Mouse (Mus musculus): ENCODE measurements around the gene Sgms2.
"Not testable (repeated sequence)": the region's sequence is repeated elsewhere in the genome, so short reads cannot be mapped to it uniquely, and the experiment has no call there.

Sgms2 gene

GRCm38 (mm10) chr3:131358205-131358604 lies 133.0 kb downstream of the Sgms2 start:
- DNase-seq (ENCODE audit: low spot score in 2 of 2) = no peak

DNA sequence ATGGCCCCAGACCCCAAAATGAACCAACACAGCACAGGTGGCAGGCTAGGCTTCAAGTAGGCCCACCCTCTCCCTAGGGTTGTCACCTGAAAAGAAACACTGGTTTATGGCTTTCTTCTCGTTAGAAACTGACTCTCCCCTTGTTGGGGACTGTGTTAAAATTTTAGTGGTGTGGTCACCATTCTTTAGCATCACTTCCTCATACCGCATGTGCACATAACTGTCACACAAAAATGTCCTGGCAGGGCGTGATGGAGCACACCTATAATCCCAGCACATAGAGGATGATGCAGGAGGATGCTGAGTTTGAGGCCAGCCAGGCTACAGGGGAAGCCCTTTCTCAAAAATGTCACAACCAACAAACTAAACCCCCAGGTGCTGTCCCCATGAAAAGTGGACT lies 133.6 kb downstream of the Sgms2 start:
- no peak for DNase-seq (ENCODE audit: low spot score in 2 of 2)

DNA sequence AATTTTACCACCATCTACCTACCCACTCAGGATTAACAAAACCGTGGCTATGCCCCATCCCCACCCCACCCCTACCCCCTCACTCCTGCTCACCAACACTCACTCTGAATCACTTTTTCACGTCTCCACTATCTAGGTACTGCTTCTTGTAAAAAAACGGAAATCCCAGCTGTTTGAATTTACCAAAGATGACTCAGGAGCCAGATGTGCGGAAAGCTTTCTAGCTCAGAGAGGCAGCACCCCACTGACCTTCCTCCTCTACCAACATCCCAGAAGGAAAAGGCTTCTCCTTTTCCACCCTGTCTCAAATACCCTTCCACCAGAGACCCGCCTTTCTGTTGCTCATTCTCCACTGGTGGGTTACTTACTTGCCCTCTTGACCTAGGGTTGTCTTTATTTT lies 135.2 kb downstream of the Sgms2 start:
- no peak for DNase-seq (ENCODE audit: low spot score in 2 of 2)

GRCm38 (mm10) chr3:131350539-131350938 lies 140.7 kb downstream of the Sgms2 start:
- no peak for DNase-seq (ENCODE audit: low spot score in 2 of 2)

DNA sequence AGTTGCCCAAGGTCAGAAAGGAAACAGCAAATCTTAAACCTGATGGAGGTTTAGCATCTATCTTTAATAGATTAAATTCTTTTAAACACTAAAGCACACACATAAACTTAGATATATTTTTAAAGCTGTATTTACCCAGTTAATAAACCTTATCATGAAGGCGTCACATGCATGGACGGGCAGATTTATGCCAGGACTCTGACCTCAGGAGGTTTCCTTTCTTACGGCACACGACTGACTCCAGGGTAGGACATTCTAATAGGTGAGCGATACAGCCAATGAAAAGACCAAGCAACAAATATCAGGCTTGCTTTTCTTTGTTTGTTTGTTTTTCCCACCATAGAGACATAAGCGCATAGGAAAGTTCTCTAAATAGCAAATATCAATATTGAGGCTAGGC lies 142.2 kb downstream of the Sgms2 start:
- no peak for DNase-seq (ENCODE audit: low spot score in 2 of 2)

GRCm38 (mm10) chr3:131348579-131348950 lies 142.6 kb downstream of the Sgms2 start:
- DNase-seq (ENCODE audit: low spot score in 2 of 2) = no peak

GRCm38 (mm10) chr3:131347831-131348578 lies 143.2 kb downstream of the Sgms2 start:
- peak in 1 of 2 experiments; percentile 16 for DNase-seq (ENCODE audit: low spot score in 2 of 2)

- no peak for DNase-seq (ENCODE audit: low spot score in 2 of 2)
Measured at GRCm38 (mm10) chr3:131345903-131346302, 145.3 kb downstream of the Sgms2 start.

GRCm38 (mm10) chr3:131343311-131343710 lies 147.9 kb downstream of the Sgms2 start:
- DNase-seq (ENCODE audit: low spot score in 2 of 2) = no peak

GRCm38 (mm10) chr3:131340885-131341284 lies 150.3 kb downstream of the Sgms2 start:
- DNase-seq (ENCODE audit: low spot score in 2 of 2) = no peak

DNA sequence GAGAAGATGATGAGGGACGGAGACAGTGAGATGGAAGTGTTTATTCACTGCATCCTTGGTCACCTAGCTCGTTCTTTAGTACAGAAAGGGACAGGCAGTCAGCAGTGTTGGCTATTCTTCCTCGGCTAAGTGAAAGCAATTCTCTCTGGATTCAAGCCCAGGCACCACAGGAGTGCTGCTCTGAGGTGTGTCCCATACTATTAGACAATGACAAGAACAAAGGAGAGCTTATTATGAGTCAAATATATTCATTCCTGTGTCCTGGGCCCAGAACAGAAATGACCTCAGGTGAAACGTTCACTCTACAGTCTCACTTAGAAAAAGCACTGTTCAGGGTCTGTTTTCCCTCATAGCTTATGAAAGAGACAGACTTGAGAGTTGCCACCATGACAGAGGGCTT lies 151.9 kb downstream of the Sgms2 start:
- DNase-seq (ENCODE audit: low spot score in 2 of 2) = no peak

DNA sequence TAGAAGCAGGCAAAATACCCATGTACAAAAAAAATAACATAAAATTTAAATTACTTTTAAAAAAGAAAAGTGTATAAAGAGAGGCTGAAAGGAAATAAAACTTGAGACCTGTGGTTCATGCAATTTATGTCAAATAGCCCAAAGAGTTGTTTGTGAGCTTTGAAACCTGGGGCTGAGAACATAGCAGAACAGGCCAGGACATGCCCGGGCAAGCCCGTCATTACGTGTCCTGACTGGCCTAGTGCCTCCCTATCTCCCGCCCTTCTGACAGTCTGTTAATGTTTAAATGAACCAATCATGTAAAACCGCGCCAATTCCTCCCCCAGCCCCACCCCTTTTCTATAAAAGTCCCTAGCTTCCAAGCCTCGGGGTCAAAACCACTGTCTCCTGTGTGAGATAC lies 153.5 kb downstream of the Sgms2 start:
- not testable (repeated sequence) for DNase-seq (ENCODE audit: low spot score in 2 of 2)

- no peak for DNase-seq (ENCODE audit: low spot score in 2 of 2)
Measured at GRCm38 (mm10) chr3:131336629-131337028, 154.6 kb downstream of the Sgms2 start.

- peak in 1 of 2 experiments; percentile 10 for DNase-seq (ENCODE audit: low spot score in 2 of 2)
Measured at GRCm38 (mm10) chr3:131335117-131335547, 156.1 kb downstream of the Sgms2 start.

DNA sequence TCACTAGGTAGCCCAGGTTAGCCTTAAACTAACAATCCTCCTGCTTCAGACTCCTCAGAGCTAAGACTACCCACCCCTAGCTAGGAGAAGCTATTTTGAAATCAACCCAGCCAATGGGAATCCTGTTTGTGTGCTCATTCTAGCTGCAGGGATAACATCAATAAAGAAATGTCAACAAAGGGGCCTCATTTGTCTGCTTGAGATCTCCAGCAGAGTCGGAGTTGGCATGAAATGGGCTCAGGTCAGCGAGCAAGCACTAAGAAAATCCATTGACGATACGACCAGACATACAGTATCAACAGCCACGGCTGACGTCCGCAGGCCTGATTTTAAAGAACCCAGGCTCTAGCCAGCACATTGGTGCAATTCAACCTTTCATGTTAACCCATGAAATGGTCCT lies 164.0 kb downstream of the Sgms2 start:
- no peak for DNase-seq (ENCODE audit: low spot score in 2 of 2)

DNA sequence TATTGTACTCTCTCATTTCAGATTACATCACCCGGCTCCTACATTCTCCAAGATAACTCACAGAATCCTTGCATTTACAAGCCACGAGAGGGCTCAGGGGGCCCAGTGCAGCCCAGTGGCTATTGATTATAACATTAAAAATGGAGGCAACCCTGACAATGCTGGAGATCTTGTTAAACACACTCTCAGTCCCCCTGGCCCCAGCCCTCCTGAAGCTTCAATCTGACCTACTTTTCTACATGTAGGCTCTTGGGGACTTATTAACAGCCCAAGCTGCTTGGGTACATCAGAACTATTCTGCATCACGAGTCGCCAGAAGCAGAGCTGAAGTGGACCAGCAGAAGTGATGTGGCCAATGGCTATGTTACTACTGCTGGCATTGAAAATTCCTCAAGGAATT lies 164.6 kb downstream of the Sgms2 start:
- DNase-seq (ENCODE audit: low spot score in 2 of 2) = no peak

DNA sequence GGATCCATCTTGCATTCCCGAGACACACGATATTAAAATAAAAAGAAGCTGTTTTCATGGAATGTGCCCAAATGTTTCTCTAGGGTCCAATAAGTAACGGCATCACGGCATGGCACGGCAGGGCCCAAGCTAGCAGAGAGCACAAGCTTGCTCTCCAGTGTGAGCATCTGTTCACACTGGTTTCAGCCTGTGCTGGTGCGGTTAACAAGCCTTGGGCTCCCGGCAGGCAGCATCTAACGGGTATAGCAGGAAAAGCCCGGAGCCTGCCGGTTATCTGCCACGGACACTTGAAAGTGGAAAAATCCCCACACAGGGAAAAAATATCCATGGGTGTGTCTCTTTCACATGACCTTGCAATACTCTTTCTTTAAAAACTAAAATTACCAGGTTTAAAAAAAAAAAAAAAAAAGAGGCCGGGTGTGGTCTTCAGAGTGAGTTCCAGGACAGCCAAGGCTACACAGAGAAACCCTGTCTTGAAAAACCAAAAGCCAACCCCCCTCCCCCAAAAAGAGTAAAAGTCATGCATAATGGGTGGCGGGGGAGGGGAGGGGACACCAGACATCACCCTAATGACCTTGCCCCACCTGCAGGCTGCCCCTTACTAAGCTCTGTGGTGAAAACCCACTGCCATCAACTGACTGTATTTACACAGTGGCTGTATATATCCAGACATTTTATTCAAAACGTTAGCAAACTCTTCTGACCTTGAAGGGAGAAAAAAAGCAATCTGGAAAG lies 169.0 kb downstream of the Sgms2 start:
- DNase-seq (ENCODE audit: low spot score in 2 of 2) = no peak

DNA sequence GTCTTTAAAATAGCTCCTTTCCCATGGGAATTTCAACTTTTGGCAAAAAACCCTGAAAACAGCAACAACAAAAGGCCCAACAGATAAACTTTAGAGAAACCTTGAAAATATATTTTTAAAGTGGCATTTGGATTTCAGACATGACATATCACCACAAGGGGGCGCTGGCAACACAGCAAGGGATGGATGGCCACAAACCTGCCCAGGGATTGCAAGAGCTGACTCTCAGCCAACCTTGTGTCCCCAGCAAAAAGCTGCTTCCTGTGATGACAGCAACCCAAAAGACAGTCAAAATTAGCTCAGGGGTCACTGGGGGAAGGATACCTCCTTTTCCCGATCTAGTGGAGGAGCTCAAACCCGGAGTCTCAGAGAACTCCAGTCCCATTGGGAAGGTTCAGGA lies 171.0 kb downstream of the Sgms2 start:
- DNase-seq (ENCODE audit: low spot score in 2 of 2) = peak; percentile 37 to 85

GRCm38 (mm10) chr3:131318211-131318610 lies 173.0 kb downstream of the Sgms2 start:
- DNase-seq (ENCODE audit: low spot score in 2 of 2) = no peak

DNA sequence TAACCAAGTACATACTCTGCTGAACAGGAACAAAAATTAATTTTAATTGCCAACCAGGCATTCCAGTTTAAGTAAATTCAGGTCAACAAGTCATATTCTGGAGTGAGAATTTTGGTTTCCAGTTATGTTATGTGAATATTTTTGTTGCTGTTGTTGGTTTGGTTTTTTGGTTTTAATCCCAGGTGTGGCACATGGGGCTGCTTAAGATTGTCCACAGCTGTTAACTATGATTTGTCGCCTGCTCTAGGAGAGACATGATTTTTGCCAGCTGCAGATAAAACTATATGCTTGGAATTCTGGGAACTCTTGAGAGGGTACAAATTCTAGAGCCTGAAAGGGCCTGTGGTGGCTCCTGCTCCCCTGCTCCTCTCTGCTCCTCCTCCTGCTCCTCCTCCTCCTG lies 174.1 kb downstream of the Sgms2 start:
- no peak for DNase-seq (ENCODE audit: low spot score in 2 of 2)

- DNase-seq (ENCODE audit: low spot score in 2 of 2) = no peak
Measured at GRCm38 (mm10) chr3:131315957-131316510, 175.2 kb downstream of the Sgms2 start.

DNA sequence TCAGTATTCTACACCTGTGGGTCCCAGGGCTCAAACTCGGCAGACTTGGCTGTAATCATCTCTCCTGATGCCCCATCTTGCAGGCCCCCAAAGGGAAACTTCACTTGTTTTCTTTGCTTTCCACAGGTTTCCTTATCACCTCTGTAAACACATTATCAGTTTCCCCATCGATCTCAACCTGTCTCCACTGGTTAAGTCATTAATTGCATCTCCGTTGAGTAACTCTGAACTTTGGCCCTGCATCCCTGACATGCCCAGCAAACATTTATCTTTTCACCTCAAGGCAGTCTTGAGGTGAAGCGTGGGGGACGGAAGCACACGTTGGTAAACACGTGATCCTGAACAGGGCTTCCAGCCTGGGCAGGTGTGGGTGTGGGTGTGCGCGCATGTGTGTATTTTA lies 178.9 kb downstream of the Sgms2 start:
- DNase-seq (ENCODE audit: low spot score in 2 of 2) = no peak

DNA sequence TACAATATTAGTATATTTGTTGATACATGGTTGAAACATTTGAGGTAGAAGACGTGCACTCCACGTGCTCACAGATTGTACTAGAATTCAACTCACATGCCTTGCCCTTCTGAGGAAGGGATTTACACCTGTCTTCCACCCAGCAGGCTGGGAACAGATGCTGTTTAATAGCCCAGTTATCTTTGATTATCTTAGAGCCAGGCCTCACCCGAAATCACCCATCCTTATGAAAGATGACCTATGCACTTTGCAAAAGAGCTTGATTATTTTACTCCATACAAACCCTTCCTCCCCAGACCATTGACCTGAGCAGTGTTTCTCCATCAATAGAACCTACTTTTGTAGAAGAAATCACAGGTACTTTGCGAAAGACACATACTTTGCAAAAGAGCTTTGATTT lies 180.6 kb downstream of the Sgms2 start:
- DNase-seq (ENCODE audit: low spot score in 2 of 2) = no peak

Measured in thymus, postnatal 10 days (tissue).